Mouse (Mus musculus): Measurements from ENCODE around the gene Map1b.

Gene Map1b

GRCm38 (mm10) chr13:99516448-99516881, at the start of gene Map1b:
TSS of gene Map1b (minus strand) at chr13:99516540.
- peak; percentile 56 to 71 for DNase-seq (ENCODE audit: low spot score in 2 of 2)

- DNase-seq (ENCODE audit: low spot score in 2 of 2) = no peak
Observed at GRCm38 (mm10) chr13:99564346-99564745, 48.0 kb upstream of the Map1b start.

GRCm38 (mm10) chr13:99563021-99563420, 46.7 kb upstream of the Map1b start:
- no peak for DNase-seq (ENCODE audit: low spot score in 2 of 2)

GRCm38 (mm10) chr13:99561843-99562550, 45.7 kb upstream of the Map1b start:
- no peak for DNase-seq (ENCODE audit: low spot score in 2 of 2)

GRCm38 (mm10) chr13:99560674-99561639, 44.6 kb upstream of the Map1b start:
- DNase-seq (ENCODE audit: low spot score in 2 of 2) = peak in 1 of 2 experiments; percentile 3

GRCm38 (mm10) chr13:99558216-99558906, 42.0 kb upstream of the Map1b start:
- no peak for DNase-seq (ENCODE audit: low spot score in 2 of 2)

- no peak for DNase-seq (ENCODE audit: low spot score in 2 of 2)
Observed at GRCm38 (mm10) chr13:99557813-99558212, 41.5 kb upstream of the Map1b start.

GRCm38 (mm10) chr13:99557331-99557730, 41.0 kb upstream of the Map1b start:
- DNase-seq (ENCODE audit: low spot score in 2 of 2) = no peak

GRCm38 (mm10) chr13:99554960-99555359, 38.6 kb upstream of the Map1b start:
- no peak for DNase-seq (ENCODE audit: low spot score in 2 of 2)

- no peak for DNase-seq (ENCODE audit: low spot score in 2 of 2)
Observed at GRCm38 (mm10) chr13:99554466-99554865, 38.1 kb upstream of the Map1b start.

- DNase-seq (ENCODE audit: low spot score in 2 of 2) = no peak
Observed at GRCm38 (mm10) chr13:99552381-99552780, 36.0 kb upstream of the Map1b start.

GRCm38 (mm10) chr13:99550679-99551369, 34.5 kb upstream of the Map1b start:
- DNase-seq (ENCODE audit: low spot score in 2 of 2) = no peak

GRCm38 (mm10) chr13:99550060-99550459, 33.7 kb upstream of the Map1b start:
- no peak for DNase-seq (ENCODE audit: low spot score in 2 of 2)

GRCm38 (mm10) chr13:99549584-99549983, 33.2 kb upstream of the Map1b start:
- DNase-seq (ENCODE audit: low spot score in 2 of 2) = no peak

- DNase-seq (ENCODE audit: low spot score in 2 of 2) = no peak
Observed at GRCm38 (mm10) chr13:99546832-99547231, 30.5 kb upstream of the Map1b start.

GRCm38 (mm10) chr13:99545201-99545600, 28.9 kb upstream of the Map1b start:
- no peak for DNase-seq (ENCODE audit: low spot score in 2 of 2)

GRCm38 (mm10) chr13:99541429-99542267, 25.3 kb upstream of the Map1b start:
- no peak for DNase-seq (ENCODE audit: low spot score in 2 of 2)

GRCm38 (mm10) chr13:99539288-99539687, 22.9 kb upstream of the Map1b start:
- peak in 1 of 2 experiments; percentile 24 for DNase-seq (ENCODE audit: low spot score in 2 of 2)

GRCm38 (mm10) chr13:99538851-99539250, 22.5 kb upstream of the Map1b start:
- no peak for DNase-seq (ENCODE audit: low spot score in 2 of 2)

- no peak for DNase-seq (ENCODE audit: low spot score in 2 of 2)
Observed at GRCm38 (mm10) chr13:99537908-99538513, 21.7 kb upstream of the Map1b start.
